Mouse (Mus musculus) midbrain, postnatal 0 days (tissue): ENCODE data around the gene Car5a. TPM values are rescaled to one million over a fixed set of nuclear protein-coding genes. Genes with fewer than 3 reads are reported as not detected.
A peak's percentile ranks its signal among the peaks of the same experiment; 100 is the strongest.

ENCODE experiments used
- ATAC-seq: fragments of 200-750 bp; cut with Nextera tagmentation; 2 replicates; pipeline ENCODE4 v1.8.0; 2017; ENCODE audit warnings: moderate number of reproducible peaks, mild to moderate bottlenecking, moderate TSS enrichment, moderate library complexity; ENCODE audit not compliant: low FRiP score
- DNase-seq: peaks from one replicate; pipeline ENCODE4 v3.0.0-alpha.2; 2015; ENCODE audit warnings: low spot score
- H3K27ac ChIP-seq: fragments of 300-500 bp; sonication (generic); 2 replicates; pipeline ENCODE4 v1.5.1; 2014; ENCODE audit warnings: low read depth, mild to moderate bottlenecking, low read length, mixed read lengths
- H3K27me3 ChIP-seq: fragments of 300-500 bp; sonication (generic); 2 replicates; pipeline ENCODE4 v1.6.1; 2014; ENCODE audit warnings: low read length, control low read depth, mixed read lengths; ENCODE audit not compliant: insufficient read depth
- H3K36me3 ChIP-seq: fragments of 300-500 bp; sonication (generic); 2 replicates; pipeline ENCODE4 v1.6.1; 2014; ENCODE audit warnings: low read length, control low read depth, mixed read lengths; ENCODE audit not compliant: insufficient read depth
- H3K4me1 ChIP-seq: fragments of 300-500 bp; sonication (generic); 2 replicates; pipeline ENCODE4 v1.6.1; 2014; ENCODE audit warnings: mild to moderate bottlenecking, control low read depth, antibody characterized with exemption, low read length, mixed read lengths; ENCODE audit not compliant: insufficient read depth
- H3K4me2 ChIP-seq: fragments of 300-500 bp; sonication (generic); 2 replicates; pipeline ENCODE4 v1.6.1; 2014; ENCODE audit warnings: low read depth, mild to moderate bottlenecking, low read length, mixed read lengths; ENCODE audit not compliant: poor library complexity, severe bottlenecking
- H3K4me3 ChIP-seq: fragments of 300-500 bp; sonication (generic); 2 replicates; pipeline ENCODE4 v1.5.1; 2014; ENCODE audit warnings: low read depth, mild to moderate bottlenecking, low read length, moderate library complexity
- H3K9ac ChIP-seq: fragments of 300-500 bp; sonication (generic); replicated peaks from 2 replicates; pipeline ENCODE4 v1.6.1; 2014; ENCODE audit warnings: mild to moderate bottlenecking, low read length, moderate library complexity, mixed read lengths; ENCODE audit not compliant: poor library complexity, severe bottlenecking
- H3K9me3 ChIP-seq: fragments of 300-500 bp; sonication (generic); 2 replicates; pipeline ENCODE4 v1.6.1; 2016; ENCODE audit warnings: low read length, control low read depth
- CTCF ChIP-seq: IDR thresholded peaks from 2 replicates; pipeline ENCODE4 v1.5.1; 2016; ENCODE audit warnings: antibody characterized with exemption, mild to moderate bottlenecking
- WGBS: fragments of 180-500 bp; shearing (Covaris S2); extraction: QIAGEN DNeasy Blood & Tissue Kit; methylation state at CpG from one replicate; pipeline ENCODE4 v1.1.7; 2014; 5-methylcytosine and 5-hydroxymethylcytosine counted together
- polyA plus RNA-seq: library from polyadenylated mRNA; unstranded; fragments of >200 nt; fragmentation: Nextera tagmentation; extraction: Ambion mirVana; gene quantifications from 2 replicates; pipeline ENCODE4 v1.2.1, GENCODE M21; 2015
- total RNA-seq: library from RNA; depleted of rRNA; stranded (reverse); fragments of >200 nt; gene quantifications from 2 replicates; pipeline ENCODE4 v1.2.3, GENCODE M21; 2014

The Car5a gene
- total and polyA plus RNA-seq, 2 experiments from 2014 or later = 0.22 TPM; not detected in 1

- Histone ChIP-seq H3K4me3 (no peak overlapping the region), H3K9ac (no peak overlapping the region), H3K4me1 (peaks cover 4% of the 10 kb centered on the region; the same call in 1 of the 2 replicates), H3K36me3 (no peaks in the 10 kb centered on the region), H3K27me3 (no peaks in the 10 kb centered on the region), H3K27ac (no peak overlapping the region), H3K4me2 (no peak overlapping the region), H3K9me3 (no peaks in the 10 kb centered on the region)
- ATAC-seq = no peak
- no peak for DNase-seq
- TF ChIP-seq CTCF = peak; percentile 53
- 81% methylated on average over 14 of the region's 14 CpGs for WGBS
These were observed 11.8 kb downstream of the Car5a start for GRCm38 (mm10) chr8:121932668-121933520.

GRCm38 (mm10) chr8:121932026-121932667, 12.6 kb downstream of the Car5a start:
- H3K27me3 ChIP-seq = no peaks in the 10 kb centered on the region
- H3K4me2 ChIP-seq = no peak overlapping the region
- DNase-seq (no peak), ATAC-seq (no peak)
- no peak overlapping the region for H3K27ac ChIP-seq
- no peak overlapping the region for H3K9ac ChIP-seq
- no peaks in the 10 kb centered on the region for H3K9me3 ChIP-seq
- WGBS = 62% methylated on average over 12 of the region's 12 CpGs
- H3K36me3 ChIP-seq = no peaks in the 10 kb centered on the region
- TF ChIP-seq CTCF = no peak
- no peak overlapping the region for H3K4me3 ChIP-seq
- peaks cover 4% of the 10 kb centered on the region; the same call in 1 of the 2 replicates for H3K4me1 ChIP-seq

- Histone ChIP-seq H3K9ac (no peak overlapping the region), H3K36me3 (no peaks in the 10 kb centered on the region), H3K9me3 (no peaks in the 10 kb centered on the region), H3K4me3 (no peak overlapping the region), H3K4me2 (no peak overlapping the region), H3K27me3 (no peaks in the 10 kb centered on the region), H3K27ac (no peak overlapping the region), H3K4me1 (peaks cover 4% of the 10 kb centered on the region; the same call in 1 of the 2 replicates)
- no peak for TF ChIP-seq CTCF
- 83% methylated on average over 7 of the region's 7 CpGs for WGBS
- DNase-seq (no peak), ATAC-seq (no peak)
These were observed 13.1 kb downstream of the Car5a start for GRCm38 (mm10) chr8:121931571-121931970.

- no peak for DNase-seq
- Histone ChIP-seq H3K4me3 (no peak overlapping the region), H3K27me3 (no peaks in the 10 kb centered on the region), H3K4me1 (no peaks in the 10 kb centered on the region), H3K27ac (no peak overlapping the region), H3K36me3 (no peaks in the 10 kb centered on the region), H3K4me2 (no peak overlapping the region), H3K9ac (no peak overlapping the region), H3K9me3 (no peaks in the 10 kb centered on the region)
- no peak for ATAC-seq
- TF ChIP-seq CTCF = no peak
- 73% methylated on average over 4 of the region's 4 CpGs for WGBS
These were observed 14.7 kb downstream of the Car5a start for GRCm38 (mm10) chr8:121930047-121930446.

- ATAC-seq (peak; percentile 49; the same call in 1 of the 2 replicates), DNase-seq (peak; percentile 71)
- H3K27ac ChIP-seq = no peak overlapping the region
- no peak overlapping the region for H3K4me2 ChIP-seq
- WGBS = 41% methylated on average over 8 of the region's 8 CpGs
- no peaks in the 10 kb centered on the region for H3K36me3 ChIP-seq
- TF ChIP-seq CTCF = peak; percentile 68
- no peaks in the 10 kb centered on the region for H3K27me3 ChIP-seq
- no peak overlapping the region for H3K4me3 ChIP-seq
- H3K4me1 ChIP-seq = no peaks in the 10 kb centered on the region
- no peak overlapping the region for H3K9ac ChIP-seq
- no peaks in the 10 kb centered on the region for H3K9me3 ChIP-seq
These were observed 17.4 kb downstream of the Car5a start for GRCm38 (mm10) chr8:121927316-121927715.

GRCm38 (mm10) chr8:121926266-121926665, 18.4 kb downstream of the Car5a start:
- H3K4me3 ChIP-seq = no peak overlapping the region
- ATAC-seq (no peak), DNase-seq (no peak)
- H3K4me2 ChIP-seq = no peak overlapping the region
- no peaks in the 10 kb centered on the region for H3K27me3 ChIP-seq
- 68% methylated on average over 8 of the region's 8 CpGs for WGBS
- H3K4me1 ChIP-seq = no peaks in the 10 kb centered on the region
- H3K9me3 ChIP-seq = no peaks in the 10 kb centered on the region
- no peak overlapping the region for H3K9ac ChIP-seq
- TF ChIP-seq CTCF = no peak
- H3K27ac ChIP-seq = no peak overlapping the region
- H3K36me3 ChIP-seq = no peaks in the 10 kb centered on the region
